Mouse (Mus musculus): Measurements from ENCODE around the gene Vsig8.
A peak's percentile ranks its signal among the peaks of the same experiment; 100 is the strongest.

The Vsig8 gene

DNA sequence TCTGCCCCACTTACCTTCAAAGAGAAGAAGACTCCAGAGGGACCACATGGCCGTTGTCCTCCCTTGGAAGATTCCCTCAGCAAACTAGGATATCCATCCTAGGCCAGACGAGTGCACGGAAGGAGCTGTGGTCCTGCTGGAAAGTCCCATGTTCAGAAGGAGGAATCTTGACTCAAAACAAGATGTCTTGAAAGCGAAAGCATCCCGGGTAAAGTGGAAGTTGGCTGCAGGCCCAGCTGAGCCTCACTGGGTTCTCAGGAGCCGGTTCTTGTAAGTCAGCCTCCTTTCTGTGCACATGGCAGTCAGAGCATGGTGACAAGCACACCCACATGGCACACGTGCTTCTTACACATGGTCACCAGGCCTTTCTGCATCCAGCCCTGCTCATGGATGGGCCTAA, 34.6 kb downstream of the Vsig8 start, which contains the start of gene Slamf8:
Gene Slamf8 (minus strand): TSS at position 184 of the 400 bp plus-strand sequence.
- no peak for DNase-seq (ENCODE audit: inconsistent ontology term)

DNA sequence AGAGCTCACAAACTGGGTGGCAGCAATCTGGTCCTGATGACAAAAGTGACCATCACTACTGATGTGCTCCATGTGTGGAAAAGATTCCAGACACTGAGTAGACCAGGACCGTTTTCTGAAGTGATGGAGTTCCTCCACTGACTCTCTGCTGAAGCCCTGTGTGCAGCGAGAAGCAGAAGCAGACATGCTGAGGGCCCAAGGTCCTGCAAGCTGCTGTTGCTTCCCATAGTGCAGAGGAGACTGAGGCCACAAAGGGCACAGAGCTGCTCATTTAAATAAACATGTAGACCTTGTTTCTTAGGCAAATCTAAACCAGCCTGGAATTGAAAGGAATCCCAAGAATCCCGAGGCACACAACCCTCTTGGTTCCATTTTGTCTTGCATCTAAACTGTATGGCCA, 37.6 kb downstream of the Vsig8 start:
- DNase-seq (ENCODE audit: inconsistent ontology term): no peak

- no peak for DNase-seq (ENCODE audit: inconsistent ontology term)
Measured at GRCm38 (mm10) chr1:172593956-172594355, 38.2 kb downstream of the Vsig8 start.

DNA sequence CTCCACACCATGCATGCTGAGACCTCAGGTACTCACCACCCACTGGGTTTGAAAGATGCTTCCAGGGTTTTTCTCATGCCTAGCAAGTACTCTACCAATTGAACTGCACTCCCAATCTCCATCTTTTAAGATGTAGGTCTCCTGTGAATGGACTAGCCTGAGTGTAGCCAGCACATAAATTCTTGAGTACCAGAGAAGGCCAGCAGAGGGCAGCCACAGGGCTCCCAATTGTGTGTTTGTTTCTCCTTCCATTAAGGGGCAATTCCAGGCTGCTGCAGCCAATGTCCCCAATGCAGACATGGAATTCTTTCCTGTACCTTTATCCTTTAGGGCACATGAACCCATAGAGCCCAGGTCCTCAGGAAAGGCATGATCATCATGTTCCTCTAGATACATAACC, 38.8 kb downstream of the Vsig8 start:
- peak; percentile 13 for DNase-seq (ENCODE audit: inconsistent ontology term)

DNA sequence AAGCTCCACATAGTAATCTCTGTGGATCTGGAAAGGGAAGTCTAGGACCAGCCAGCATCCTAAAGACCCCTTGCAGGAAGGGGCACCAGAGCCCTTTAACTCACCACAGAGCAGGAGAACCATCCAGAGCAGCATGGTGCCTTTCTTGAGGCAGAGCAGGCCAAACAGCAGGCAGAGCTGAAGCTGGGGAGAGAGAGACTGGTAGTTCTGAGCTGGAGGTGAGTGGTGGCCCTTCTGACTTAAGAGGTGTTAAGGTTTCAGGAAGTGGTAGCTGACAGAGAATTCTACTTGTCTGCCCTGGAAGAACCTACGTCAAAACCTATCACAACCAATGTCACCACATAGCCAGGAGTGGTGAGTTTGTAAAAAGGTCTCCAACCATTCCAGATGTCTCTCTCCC, 46.6 kb downstream of the Vsig8 start, which contains the start of gene Fcrl6:
Gene Fcrl6 (minus strand): TSS at position 226 of the 400 bp plus-strand sequence.
- no peak for DNase-seq (ENCODE audit: inconsistent ontology term)

DNA sequence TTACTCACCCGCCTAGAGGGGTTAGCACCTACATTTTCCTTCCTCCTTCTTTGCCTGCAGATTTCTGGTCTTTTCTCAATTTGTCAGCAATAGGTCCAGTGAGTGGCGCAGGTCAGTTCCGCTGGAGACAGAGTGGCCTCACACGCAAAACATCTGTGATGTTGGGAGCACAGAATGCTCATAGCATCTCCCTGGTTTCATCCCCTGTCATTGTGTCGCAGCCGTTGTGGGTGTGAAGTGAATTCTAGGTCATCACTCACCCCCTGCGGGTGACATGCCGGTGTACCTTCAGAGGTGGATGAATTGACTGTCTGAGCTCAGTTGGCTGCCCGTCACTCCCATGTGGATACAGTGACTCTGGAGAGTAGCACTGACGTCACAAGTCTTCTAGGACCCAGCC, 55.6 kb downstream of the Vsig8 start:
- no peak for DNase-seq (ENCODE audit: inconsistent ontology term)

- DNase-seq (ENCODE audit: inconsistent ontology term): peak; percentile 5
Measured at GRCm38 (mm10) chr1:172612745-172613144, 57.0 kb downstream of the Vsig8 start.

All from Muller cell, postnatal 12 days (primary cell).